In the genomic region with DNA sequence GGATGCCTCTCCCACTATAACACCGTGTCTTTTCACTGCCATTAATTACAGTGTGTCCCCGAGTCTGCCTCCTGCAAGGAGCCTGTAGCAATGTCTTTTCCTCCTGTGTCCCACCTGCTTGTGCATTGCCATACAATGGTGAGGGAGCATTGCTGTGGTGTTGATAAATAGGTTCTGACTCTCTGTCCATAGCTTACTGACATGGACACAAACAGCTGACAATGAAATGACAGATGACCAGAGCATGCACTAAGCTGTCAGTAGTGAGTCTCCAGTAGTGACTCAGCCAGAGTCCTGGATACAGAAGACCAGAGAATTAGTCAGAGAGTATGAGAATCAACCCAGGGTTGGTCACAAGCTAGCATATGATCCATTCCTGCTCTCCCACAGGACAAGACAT, we compare ENCODE assay signal across 11 mouse cellular contexts.
"Had no signal": no experiment of that assay in that cellular context is flagged by ENCODE, and none has a peak within 500 bp of the region (broad histone marks: within the 10 kb centered on the region; RNA-seq: fewer than 3 reads in every experiment).

No protein-coding gene starts in this region.

- DNase-seq: kidney, postnatal 10 days; kidney, postnatal 4 days; left cerebral cortex, postnatal 4 days; lung, adult 18-20 months; right cerebral cortex, adult 18-20 months; thymus, postnatal 4 days had no signal

- ATAC-seq: midbrain, embryonic 16.5 days had no signal

- H3K9ac ChIP-seq: limb, embryonic 13.5 days; liver, embryonic 14.5 days; midbrain, embryonic 12.5 days had no signal

- H3K27me3 ChIP-seq: limb, embryonic 13.5 days; midbrain, embryonic 12.5 days had no signal

- H3K9me3 ChIP-seq: limb, embryonic 13.5 days; midbrain, embryonic 12.5 days had no signal

- H3K27ac ChIP-seq: layer of hippocampus, adult 2 months; limb, embryonic 13.5 days; liver, embryonic 14.5 days; midbrain, embryonic 12.5 days had no signal

- H3K4me2 ChIP-seq: limb, embryonic 13.5 days; midbrain, embryonic 12.5 days had no signal

- H3K4me3 ChIP-seq: layer of hippocampus, adult 2 months; limb, embryonic 13.5 days; midbrain, embryonic 12.5 days had no signal
